Mouse (Mus musculus): Measurements from ENCODE around the gene Lcn4.

DNA sequence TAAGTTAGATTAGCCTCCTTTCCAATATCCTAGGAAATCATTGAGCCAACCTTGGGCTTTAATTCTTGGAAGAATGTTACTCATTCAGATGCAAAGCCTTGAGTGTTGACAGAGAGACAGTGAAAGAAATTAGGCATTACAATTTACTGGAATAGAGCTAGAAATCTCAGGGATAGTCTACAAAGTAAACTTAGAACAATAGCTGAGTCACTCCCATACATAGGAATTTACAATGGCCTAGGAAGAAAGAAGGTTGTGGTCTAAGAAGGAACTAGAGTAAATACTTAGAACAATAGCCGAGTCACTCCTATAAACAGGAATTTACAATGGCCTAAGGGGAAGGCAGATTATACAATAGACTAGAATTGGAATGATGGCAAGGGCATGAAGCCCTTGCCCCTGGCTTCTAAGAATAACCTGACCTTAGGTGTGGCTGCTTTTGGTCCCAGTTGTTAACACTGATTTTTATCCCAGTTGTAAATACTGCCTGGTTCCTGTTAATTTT is 15.1 kb upstream of the Lcn4 start:
- TF ChIP-seq EP300 (IDR thresholded peaks at IDR 0.05; ENCODE audit: low read depth) (no peak), CTCF (IDR thresholded peaks at IDR 0.05; ENCODE audit: low read depth) (no peak)

All from liver, embryonic 14.5 days (tissue).